Mouse (Mus musculus) 3134 (cell line): ENCODE data around the gene Cdk6.
"Not testable (repeated sequence)": the region's sequence is repeated elsewhere in the genome, so short reads cannot be mapped to it uniquely, and the experiment has no call there.

ENCODE experiments used
- DNase-seq: peaks from one replicate; pipeline ENCODE4 v3.0.0-alpha.2; 2011; ENCODE audit warnings: low spot score; ENCODE audit not compliant: insufficient read length; ENCODE audit errors: extremely low read depth

The Cdk6 gene

GRCm38 (mm10) chr5:3503836-3504323, 162.6 kb downstream of the Cdk6 start:
- no peak for DNase-seq

DNA sequence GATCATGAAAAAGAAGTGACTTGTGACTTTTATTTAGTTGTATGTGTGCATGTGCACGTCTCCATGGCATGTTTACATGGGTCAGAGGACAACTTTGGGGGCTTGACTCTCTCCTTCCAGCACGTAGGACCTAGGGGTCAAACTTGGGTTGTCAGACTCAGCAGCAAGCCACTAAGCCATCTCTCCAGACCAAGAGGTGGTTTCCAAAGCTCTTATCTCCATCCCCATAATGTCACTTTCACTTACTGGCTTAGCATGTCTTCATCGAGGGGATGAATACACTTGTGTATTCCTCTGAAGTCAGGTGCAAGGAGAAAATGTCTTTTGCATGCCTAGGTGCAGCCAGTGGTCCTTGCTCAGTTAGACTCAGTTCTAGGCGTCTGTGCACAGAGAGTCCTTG, 163.2 kb downstream of the Cdk6 start:
- DNase-seq: no peak

GRCm38 (mm10) chr5:3505553-3505952, 164.3 kb downstream of the Cdk6 start:
- no peak for DNase-seq

DNA sequence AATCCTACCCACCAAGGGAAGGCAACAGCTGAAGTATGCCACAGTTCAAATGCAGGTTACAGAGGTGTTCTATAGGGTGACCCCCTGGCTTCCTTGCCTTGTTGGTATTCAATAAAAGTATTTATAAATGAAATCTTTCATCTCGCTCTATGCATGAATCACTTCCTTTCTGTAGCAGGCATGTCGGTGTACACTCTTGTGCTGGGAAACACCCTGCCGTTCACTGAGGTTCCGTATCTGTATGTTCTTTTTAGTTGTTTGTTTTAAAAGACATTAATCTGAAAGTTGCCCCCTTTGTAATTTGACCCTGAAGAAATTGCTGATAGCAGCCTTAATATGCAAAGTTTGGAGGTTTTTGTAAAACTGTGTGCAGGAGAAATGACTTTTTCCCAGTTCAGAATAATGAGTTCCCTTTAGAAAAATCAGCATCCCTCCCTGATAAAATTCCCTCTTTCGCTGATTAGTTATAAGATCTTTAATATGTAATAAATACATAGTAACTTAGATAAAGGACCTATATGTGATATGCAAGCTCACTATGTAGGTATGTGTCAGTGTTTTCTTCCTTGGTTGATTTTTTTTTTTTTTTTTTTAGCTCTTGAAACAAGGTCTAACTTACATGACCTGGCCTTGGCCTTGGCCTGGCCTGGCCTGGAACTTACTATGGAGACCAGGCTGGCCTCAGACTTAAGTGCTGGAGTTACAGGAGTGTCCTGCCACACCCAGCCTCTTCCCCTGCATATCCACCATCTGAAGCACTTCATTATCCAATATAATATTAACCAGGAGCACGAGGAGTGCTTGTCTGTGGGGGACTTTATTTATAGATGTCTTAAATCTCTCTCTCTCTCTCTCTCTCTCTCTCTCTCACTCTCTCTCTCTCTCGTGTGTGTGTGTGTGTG, 167.4 kb downstream of the Cdk6 start:
- no peak for DNase-seq

DNA sequence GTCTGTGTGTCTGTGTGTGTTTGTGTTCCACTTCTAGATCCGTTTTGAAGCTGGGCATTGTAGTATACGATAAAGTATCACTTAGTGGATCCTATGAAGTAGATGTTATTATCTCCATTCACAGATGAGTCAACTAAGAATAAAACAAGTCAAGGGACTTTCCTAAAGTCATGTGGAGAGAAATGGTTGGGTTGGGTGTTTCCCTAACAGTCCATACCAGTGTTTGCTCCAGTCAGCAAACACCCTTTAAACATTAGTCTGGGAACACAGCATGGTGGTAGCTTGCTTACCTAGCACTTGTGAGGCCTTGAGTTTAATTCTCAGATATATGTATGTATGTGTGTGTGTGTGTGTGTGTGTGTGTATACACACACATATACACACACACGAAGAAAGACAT, 168.2 kb downstream of the Cdk6 start:
- DNase-seq: no peak

- no peak for DNase-seq
Observed at GRCm38 (mm10) chr5:3511097-3511795, 170.0 kb downstream of the Cdk6 start.

- no peak for DNase-seq
Observed at GRCm38 (mm10) chr5:3512584-3512983, 171.3 kb downstream of the Cdk6 start.

- DNase-seq: no peak
Observed at GRCm38 (mm10) chr5:3514901-3515311, 173.6 kb downstream of the Cdk6 start.

- no peak for DNase-seq
Observed at GRCm38 (mm10) chr5:3515477-3515876, 174.2 kb downstream of the Cdk6 start.

- DNase-seq: no peak
Observed at GRCm38 (mm10) chr5:3516481-3517075, 175.3 kb downstream of the Cdk6 start.

- no peak for DNase-seq
Observed at GRCm38 (mm10) chr5:3520493-3521359, 179.4 kb downstream of the Cdk6 start.

DNA sequence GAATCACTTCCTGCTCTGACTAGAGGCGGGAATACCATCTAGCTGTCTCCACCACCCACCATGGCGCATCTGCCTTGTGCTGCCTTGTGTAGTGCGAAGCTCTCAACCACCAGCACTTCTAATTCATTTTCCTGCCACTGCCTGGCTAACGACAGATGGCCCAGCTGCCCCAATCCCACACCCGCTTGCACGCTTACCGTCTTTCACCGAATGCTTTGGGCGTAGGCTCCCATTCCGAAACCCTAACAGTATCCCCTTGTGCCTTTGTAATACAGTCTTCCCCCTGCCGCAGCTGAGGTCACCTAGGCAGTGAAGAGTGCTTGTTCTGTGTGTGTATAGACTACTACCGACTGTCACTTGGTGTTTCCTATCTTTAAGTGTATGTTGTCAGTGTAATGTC, 180.5 kb downstream of the Cdk6 start:
- DNase-seq: no peak

DNA sequence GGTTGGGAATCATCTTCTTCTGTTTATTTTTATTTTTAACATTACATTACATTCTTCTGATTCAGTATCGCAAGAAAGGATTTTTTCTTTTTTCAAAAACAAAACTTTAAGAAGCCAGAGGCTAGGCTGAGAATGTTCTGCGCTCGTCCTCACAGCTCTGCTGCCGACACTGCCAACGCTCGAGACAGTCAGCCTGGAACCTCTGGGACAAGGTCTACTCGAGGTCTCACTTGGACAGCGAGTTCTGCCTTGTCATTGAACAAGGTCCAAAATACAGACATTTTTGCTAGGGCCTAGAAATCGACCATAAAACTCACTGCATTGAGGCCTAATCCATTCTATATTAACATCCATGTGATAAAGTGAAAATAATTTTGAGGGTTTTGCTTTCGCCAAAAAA, 181.5 kb downstream of the Cdk6 start:
- no peak for DNase-seq

- DNase-seq: no peak
Observed at GRCm38 (mm10) chr5:3527041-3527691, 185.9 kb downstream of the Cdk6 start.

DNA sequence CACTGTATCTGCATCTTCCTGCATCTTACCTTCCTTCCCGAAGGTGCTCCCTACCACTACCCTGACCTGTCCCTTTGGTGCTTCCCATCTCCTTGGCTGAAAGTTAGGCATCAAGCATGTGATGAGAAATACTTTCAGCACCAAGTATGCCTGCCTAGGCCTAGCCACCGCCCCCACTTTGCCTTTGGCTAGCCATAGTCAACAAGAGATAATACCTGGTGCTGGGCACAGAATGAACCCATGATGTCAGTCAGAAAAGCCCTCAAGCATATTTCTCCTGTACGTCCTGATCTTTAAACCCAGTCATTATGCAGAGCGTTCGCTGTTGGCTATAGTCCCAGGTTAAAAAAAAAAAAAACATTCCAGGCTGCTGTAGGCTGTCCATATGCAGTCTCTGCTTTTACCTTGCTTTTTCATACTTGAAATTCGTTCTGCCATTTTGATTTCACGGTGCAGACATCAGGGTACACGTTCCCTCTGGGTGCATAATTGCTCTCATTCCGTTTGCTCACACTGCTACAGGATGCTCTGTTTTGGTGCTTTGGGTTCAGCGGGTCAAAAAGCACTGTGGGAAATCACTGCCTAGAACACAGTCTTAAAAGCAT, 188.4 kb downstream of the Cdk6 start:
- no peak for DNase-seq

DNA sequence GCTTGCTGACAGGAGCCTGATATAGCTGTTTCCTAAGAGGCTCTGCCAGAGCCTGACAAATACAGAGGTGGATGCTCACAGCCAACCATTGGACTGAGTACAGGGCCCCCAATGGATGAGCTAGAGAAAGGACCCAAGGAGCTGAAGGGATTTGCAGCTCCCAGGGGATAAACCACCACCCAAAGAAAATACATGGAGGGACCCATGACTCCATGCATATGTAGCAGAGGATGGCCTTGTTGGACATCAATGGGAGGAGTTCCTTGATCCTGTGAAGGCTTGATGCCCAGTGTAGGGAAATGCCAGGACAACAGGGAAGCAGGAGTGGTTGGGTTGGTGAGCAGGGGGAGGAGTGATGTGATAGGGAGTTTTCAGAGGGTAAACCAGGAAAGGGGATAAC, 190.8 kb downstream of the Cdk6 start:
- not testable (repeated sequence) for DNase-seq

- no peak for DNase-seq
Observed at GRCm38 (mm10) chr5:3536592-3537212, 195.4 kb downstream of the Cdk6 start.

DNA sequence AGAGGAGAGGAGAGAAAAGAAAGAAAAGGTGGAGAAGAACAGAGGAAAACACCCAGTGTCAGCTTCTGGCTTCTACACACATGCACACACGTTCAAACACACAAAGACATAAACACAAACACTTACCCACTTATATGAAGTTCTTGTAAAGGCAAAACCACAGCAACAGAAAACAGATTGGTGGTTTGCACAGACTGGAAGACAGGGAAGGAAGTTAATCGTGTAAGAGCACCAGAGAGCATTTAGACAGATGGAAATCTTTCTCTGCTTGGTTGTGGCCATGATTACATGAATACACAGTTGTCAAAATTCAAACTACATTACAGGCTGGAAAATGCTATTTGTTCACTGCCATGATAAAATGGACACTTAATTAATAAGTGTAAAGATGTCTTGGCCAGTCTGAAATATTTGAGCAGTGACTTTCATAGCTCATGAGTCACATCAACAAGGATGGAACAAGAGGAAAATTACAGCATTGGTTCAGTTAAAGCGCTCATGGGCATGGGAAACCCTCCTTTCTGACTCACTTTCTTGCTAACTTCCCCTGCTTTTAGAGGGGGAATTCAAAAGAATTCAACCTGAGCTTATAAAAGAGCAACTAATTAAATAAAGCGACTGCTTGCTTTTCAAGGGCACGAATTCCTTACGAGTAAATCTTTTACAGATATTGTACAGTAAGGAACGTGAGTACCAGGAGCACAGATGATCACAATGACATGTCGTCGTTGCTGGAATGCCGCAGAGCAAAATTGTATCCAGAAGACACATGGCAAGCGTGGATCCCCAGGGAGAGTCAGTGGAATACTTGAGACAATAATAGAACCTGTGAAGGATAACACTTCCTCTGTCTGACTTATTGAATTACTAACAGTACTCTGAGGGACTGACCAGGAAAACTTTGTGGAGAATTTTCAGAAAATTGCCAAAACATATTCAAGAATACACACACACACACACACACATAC, 197.5 kb downstream of the Cdk6 start:
- DNase-seq: peak; percentile 55
